In genomic region chr1:61298064-61298463, GRCm38 (mm10) we compare ENCODE assay signal across 8 mouse cellular contexts.
DNase-seq lines count a peak whose midpoint lies in the region; ATAC-seq lines count a peak whose summit lies in the region.

No protein-coding gene starts in this region.

- H3K27me3 ChIP-seq in heart, embryonic 15.5 days, result no peaks in the 10 kb centered on the region
- peaks cover 12% of the 10 kb centered on the region for H3K27me3 ChIP-seq in kidney, embryonic 16.5 days (ENCODE audit: insufficient read depth, low read length)
- no peaks in the 10 kb centered on the region for H3K27me3 ChIP-seq in stomach, embryonic 16.5 days (ENCODE audit: control insufficient read depth, insufficient read depth, low read length)

- H3K36me3 ChIP-seq in heart, embryonic 15.5 days, result no peaks in the 10 kb centered on the region
- H3K36me3 ChIP-seq in kidney, embryonic 16.5 days (ENCODE audit: insufficient read depth, low read length), result no peaks in the 10 kb centered on the region
- no peaks in the 10 kb centered on the region for H3K36me3 ChIP-seq in stomach, embryonic 16.5 days (ENCODE audit: control insufficient read depth, insufficient read depth, low read length)

- H3K9ac ChIP-seq in heart, embryonic 15.5 days, result no peak overlapping the region
- H3K9ac ChIP-seq in kidney, embryonic 16.5 days (replicated peaks; ENCODE audit: low read length), result 0 out of 2 replicates have a peak overlapping the region, but pooled peaks have one; percentile 9
- no peak overlapping the region for H3K9ac ChIP-seq in stomach, embryonic 16.5 days (ENCODE audit: low read length)

- no peak overlapping the region for H3K4me2 ChIP-seq in heart, embryonic 15.5 days
- H3K4me2 ChIP-seq in kidney, embryonic 16.5 days (replicated peaks; ENCODE audit: low read depth, low read length), result no peak overlapping the region
- no peak overlapping the region for H3K4me2 ChIP-seq in stomach, embryonic 16.5 days (ENCODE audit: low read depth, low read length)

- no peaks in the 10 kb centered on the region for H3K9me3 ChIP-seq in heart, embryonic 15.5 days (replicated peaks)
- H3K9me3 ChIP-seq in kidney, embryonic 16.5 days (ENCODE audit: low read length), result no peaks in the 10 kb centered on the region
- no peaks in the 10 kb centered on the region for H3K9me3 ChIP-seq in stomach, embryonic 16.5 days (replicated peaks; ENCODE audit: control insufficient read depth, low read length)

- peak overlapping the region; percentile 13; the same call in 1 of the 2 replicates for H3K27ac ChIP-seq in heart, embryonic 15.5 days
- H3K27ac ChIP-seq in kidney, embryonic 16.5 days (ENCODE audit: low read length), result no peak overlapping the region
- H3K27ac ChIP-seq in stomach, embryonic 16.5 days (ENCODE audit: low read length), result peak overlapping the region; percentile 25

- no peaks in the 10 kb centered on the region for H3K4me1 ChIP-seq in heart, embryonic 15.5 days (replicated peaks)
- H3K4me1 ChIP-seq in kidney, embryonic 16.5 days (ENCODE audit: insufficient read depth, low read length), result peaks cover 16% of the 10 kb centered on the region
- peaks cover 8% of the 10 kb centered on the region for H3K4me1 ChIP-seq in stomach, embryonic 16.5 days (ENCODE audit: control insufficient read depth, insufficient read depth, low read length)

- peak; percentile 23 for DNase-seq in right cerebral cortex, adult 18-20 months
- DNase-seq in right cerebral cortex, postnatal 4 days, result no peak
- DNase-seq in c-Kit-positive CD71-positive TER-119-positive erythroid progenitor cells, embryonic 14.5 days (ENCODE audit: low spot score), result peak; percentile 3
- DNase-seq in lung, postnatal 25 days (ENCODE audit: low spot score), result peak; percentile 60
- no peak for DNase-seq in ovary, postnatal 36 days (ENCODE audit: low spot score)

- no peak overlapping the region for H3K4me3 ChIP-seq in heart, embryonic 15.5 days
- H3K4me3 ChIP-seq in kidney, embryonic 16.5 days (ENCODE audit: low read length), result no peak overlapping the region
- H3K4me3 ChIP-seq in stomach, embryonic 16.5 days (replicated peaks; ENCODE audit: low read length), result no peak overlapping the region

- 25% methylated on average over 3 of the region's 3 CpGs for WGBS in heart, embryonic 15.5 days
- WGBS in kidney, embryonic 16.5 days, result 23% methylated on average over 3 of the region's 3 CpGs
- 23% methylated on average over 3 of the region's 3 CpGs for WGBS in stomach, embryonic 16.5 days

- no peak for ATAC-seq in heart, embryonic 15.5 days (replicated peaks; ENCODE audit: insufficient number of reproducible peaks, insufficient read depth, low FRiP score, low read depth)
- peak; percentile 61 for ATAC-seq in kidney, embryonic 16.5 days (ENCODE audit: low FRiP score, low TSS enrichment)
- ATAC-seq in stomach, embryonic 16.5 days (ENCODE audit: insufficient read depth, low FRiP score), result peak; percentile 47

Comparison
In these comparisons a context has a peak if more than half of its experiments do, and no peak if none do; other contexts are left out.
1. DNase-seq: peak in right cerebral cortex, adult 18-20 months (single experiment), c-Kit-positive CD71-positive TER-119-positive erythroid progenitor cells, embryonic 14.5 days (single experiment) and lung, postnatal 25 days (single experiment); none in right cerebral cortex, postnatal 4 days (single experiment) and ovary, postnatal 36 days (single experiment).